Mouse (Mus musculus) mouse embryonic stem cell (cell line): ENCODE measurements around the gene Fem1a.

ENCODE experiments used
- in situ Hi-C, 2 experiments: fragments of 300-500 bp; cut with MboI; formaldehyde crosslinking; loops; 1 replicate in 1 of 2; 3 replicates in 1 of 2; pipeline ENCODE4 v1.14.3; 2019 to 2020; ENCODE audit warnings: low sequenced_read_pairs in 2 of 2, low pct_unique_long_range_greater_than_20kb in 1 of 2, mixed read lengths in 1 of 2; ENCODE audit not compliant: unreplicated experiment in 1 of 2

Gene Fem1a

GRCm38 (mm10) chr17:56293291-56293690 lies 36.7 kb downstream of the Fem1a start:
- in situ Hi-C loops = no loop called here

GRCm38 (mm10) chr17:56294241-56294640 lies 37.6 kb downstream of the Fem1a start:
- in situ Hi-C loops = no loop called here

DNA sequence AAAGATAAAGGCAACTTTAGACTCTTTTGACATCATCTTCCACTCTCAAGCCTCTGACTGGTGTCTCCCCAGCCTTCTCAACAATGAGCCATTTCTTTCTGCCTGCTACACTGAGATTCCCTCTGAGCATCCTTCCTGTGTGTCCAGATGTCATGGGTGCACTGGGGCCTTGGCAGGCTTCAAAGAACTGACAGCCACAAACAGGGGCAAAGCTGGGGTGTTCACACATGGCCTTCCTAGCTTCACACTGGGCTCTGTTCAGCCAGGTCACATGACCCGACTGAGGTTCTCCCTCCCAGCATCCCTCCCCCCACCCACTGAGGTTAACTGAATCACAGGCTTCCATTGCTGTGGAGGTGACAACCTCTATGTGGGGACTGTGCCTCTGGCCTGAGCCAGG lies 39.6 kb downstream of the Fem1a start:
- in situ Hi-C loops = no loop called here

DNA sequence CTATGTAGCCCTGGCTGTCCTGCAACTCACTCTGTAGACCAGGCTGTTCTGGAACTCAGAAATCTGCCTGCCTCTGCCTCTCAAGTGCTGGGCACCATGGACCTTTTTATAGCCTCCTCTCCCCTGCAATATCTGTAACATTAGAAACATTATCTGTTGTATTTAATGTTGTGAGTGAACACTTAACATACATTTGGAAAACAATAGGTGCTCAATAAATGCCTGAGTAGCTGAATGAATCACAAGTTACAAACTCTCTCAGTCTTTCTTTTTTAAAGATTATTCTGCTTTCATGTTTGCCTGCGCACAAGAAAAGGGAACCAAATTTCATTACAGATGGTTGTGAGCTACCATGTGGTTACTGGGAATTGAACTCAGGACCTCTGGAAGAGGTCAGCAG lies 41.6 kb downstream of the Fem1a start:
- in situ Hi-C loops = no loop called here

GRCm38 (mm10) chr17:56300186-56300585 lies 43.6 kb downstream of the Fem1a start, which contains the start of gene Arrdc5:
Gene Arrdc5, minus strand, starts transcription at chr17:56300286.
- in situ Hi-C loops = no loop called here

DNA sequence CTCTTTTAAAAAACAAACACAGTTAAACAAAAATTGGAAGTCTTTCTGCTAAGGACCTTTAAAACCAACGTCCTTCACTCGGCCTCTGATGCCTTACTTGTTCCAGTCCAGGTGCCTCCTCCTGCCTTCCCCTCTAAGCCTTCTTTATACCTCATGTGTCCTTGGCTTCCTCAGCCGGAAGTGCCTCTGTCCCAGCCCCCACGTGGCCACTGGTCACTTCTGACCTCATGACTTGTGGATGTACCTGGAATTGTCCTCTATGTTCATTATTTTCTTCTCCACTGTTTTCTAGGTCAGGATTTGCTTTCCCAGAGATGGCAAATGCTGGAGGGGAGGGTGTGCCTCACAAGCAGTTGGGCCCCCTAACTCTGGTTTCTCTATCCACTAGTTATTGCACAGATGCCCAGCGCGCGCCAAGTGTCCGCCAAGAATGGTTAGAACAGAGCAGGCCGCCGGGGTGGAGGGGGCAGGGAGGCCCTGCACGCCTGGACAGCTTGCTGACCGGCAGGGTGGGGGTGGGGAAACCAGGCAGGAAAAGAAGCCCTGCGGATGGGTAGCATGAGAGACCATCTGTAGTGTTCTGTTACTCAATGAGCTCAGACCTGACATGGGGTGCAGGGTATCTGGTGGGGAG lies 45.9 kb downstream of the Fem1a start:
- in situ Hi-C loops = no loop called here

DNA sequence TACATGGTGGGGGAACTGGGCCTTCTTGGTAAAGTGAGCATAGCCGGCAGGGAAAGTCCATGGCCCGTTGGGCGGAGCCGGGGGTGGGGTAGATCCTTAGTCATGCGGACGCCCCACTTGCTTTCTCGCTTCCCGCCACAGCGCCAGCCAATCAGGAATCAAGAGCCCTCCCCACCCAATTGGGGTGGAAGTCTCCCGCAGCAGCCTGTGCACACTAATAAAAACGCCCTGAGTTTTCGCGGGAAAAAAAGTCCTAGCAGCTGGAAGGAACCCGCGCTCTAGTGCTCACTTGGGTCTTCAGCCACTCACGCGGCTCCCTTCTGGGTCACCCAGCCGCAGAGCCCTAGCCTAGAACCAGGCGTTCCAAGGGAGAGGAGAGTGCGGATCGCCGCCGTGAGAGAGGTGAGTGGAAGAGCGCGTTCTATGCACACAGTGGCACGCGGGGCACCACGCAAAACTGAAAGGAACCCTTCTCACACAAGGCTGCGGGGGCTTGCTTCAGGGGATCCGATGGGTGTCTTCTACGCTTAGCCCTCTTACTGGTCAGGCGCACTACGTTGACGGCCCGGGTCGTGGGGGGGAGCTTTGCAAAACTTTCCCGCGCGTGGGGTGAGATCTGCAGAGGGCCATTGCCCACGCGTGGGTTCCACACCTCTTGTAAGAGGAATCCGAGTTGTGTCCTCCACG lies 46.7 kb downstream of the Fem1a start, which contains the start of gene Uhrf1:
TSS of gene Uhrf1 (plus strand) at position 162 of the 687 bp plus-strand sequence.
- in situ Hi-C loops = no loop called here

GRCm38 (mm10) chr17:56303847-56304586 lies 47.4 kb downstream of the Fem1a start:
- in situ Hi-C loops = no loop called here

DNA sequence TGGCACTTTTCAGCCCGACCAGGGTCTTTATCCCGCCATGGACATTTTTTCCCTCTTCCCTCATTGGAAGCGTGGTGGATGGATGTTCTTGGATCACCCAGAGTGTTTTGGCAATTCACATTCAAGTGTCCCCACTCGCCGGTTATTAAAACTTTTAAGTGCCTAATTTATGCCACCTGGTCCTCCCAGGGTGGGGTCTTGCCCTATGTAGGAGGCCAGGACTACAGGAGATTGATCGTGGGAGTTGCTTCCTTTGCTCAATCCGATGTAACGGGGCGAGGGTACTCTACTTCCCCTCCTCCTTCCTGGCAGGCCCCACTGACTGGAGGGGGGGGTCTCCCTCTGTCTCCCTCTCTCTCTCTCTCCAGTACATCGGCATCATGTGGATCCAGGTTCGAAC lies 48.1 kb downstream of the Fem1a start:
- in situ Hi-C loops = no loop called here

- in situ Hi-C loops = no loop called here
Observed at GRCm38 (mm10) chr17:56305156-56305555, 48.5 kb downstream of the Fem1a start.

GRCm38 (mm10) chr17:56305826-56306225 lies 49.2 kb downstream of the Fem1a start:
- in situ Hi-C loops = no loop called here

DNA sequence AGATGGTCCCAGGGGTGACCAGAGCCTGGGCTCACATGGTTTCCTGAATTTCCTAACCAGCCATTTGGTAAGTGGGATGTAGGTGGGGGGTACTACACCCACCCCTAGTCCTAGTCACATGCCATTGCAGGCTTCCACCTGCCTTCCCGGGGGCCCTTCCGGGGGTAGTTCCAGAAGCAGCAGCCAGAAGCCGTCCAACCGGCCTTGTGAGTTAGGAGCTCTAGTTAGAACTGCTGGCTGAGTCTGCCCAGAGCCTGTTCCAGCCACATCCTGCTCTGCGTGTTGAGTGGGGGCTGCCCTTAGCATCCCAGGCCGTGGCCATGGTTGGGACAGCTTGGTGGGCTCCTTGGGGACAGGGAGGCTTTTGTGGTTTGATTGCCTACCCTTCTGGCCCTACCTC lies 51.5 kb downstream of the Fem1a start:
- in situ Hi-C loops = no loop called here

GRCm38 (mm10) chr17:56309191-56309945 lies 52.8 kb downstream of the Fem1a start:
- in situ Hi-C loops = no loop called here
